Mouse (Mus musculus): Measurements from ENCODE around the gene Rcor2.

The Rcor2 gene

GRCm38 (mm10) chr19:7321391-7321790, 54.3 kb downstream of the Rcor2 start:
- DNase-seq (ENCODE audit: low read depth): no peak

All from c-Kit-positive CD71-negative TER-119-negative erythroid progenitor cells, embryonic 14.5 days (primary cell).